Comparison of ENCODE assay signal across 8 mouse cellular contexts in genomic region chr1:23255925-23256629, GRCm38 (mm10).
DNase-seq lines count a peak whose midpoint lies in the region; ATAC-seq lines count a peak whose summit lies in the region.

No protein-coding gene starts in this region.

- H3K27ac ChIP-seq in embryonic facial prominence, embryonic 10.5 days (replicated peaks) = peak overlapping the region; percentile 93
- H3K27ac ChIP-seq in intestine, embryonic 15.5 days = peak overlapping the region; percentile 87

- peak overlapping the region; percentile 73 for H3K9ac ChIP-seq in intestine, embryonic 15.5 days

- H3K4me1 ChIP-seq in embryonic facial prominence, embryonic 10.5 days = peaks cover 5% of the 10 kb centered on the region
- peaks cover 3% of the 10 kb centered on the region; the same call in 1 of the 2 replicates for H3K4me1 ChIP-seq in intestine, embryonic 15.5 days (replicated peaks)

- ATAC-seq in intestine, embryonic 15.5 days = peak; percentile 99

- H3K9me3 ChIP-seq in embryonic facial prominence, embryonic 10.5 days = no peaks in the 10 kb centered on the region
- no peaks in the 10 kb centered on the region for H3K9me3 ChIP-seq in intestine, embryonic 15.5 days

- peak overlapping the region; percentile 82 for H3K4me3 ChIP-seq in embryonic facial prominence, embryonic 10.5 days
- H3K4me3 ChIP-seq in intestine, embryonic 15.5 days (replicated peaks) = peak overlapping the region; percentile 75

- no peaks in the 10 kb centered on the region for H3K36me3 ChIP-seq in embryonic facial prominence, embryonic 10.5 days (replicated peaks)
- no peaks in the 10 kb centered on the region for H3K36me3 ChIP-seq in intestine, embryonic 15.5 days

- no peaks in the 10 kb centered on the region for H3K27me3 ChIP-seq in embryonic facial prominence, embryonic 10.5 days (replicated peaks; ENCODE audit: low read depth, poor library complexity, severe bottlenecking)
- no peaks in the 10 kb centered on the region for H3K27me3 ChIP-seq in intestine, embryonic 15.5 days (replicated peaks)

- intact Hi-C loops in left cerebral cortex, postnatal 14 days (cut with DNase I) = loop anchor here (5.0 kb wide), 1 partner anchor 126 kb away; no protein-coding TSS in a partner anchor

- DNase-seq in adrenal gland, postnatal 14 days = peak; percentile 98
- peak; percentile 98 for DNase-seq in embryonic facial prominence, embryonic 10.5 days (ENCODE audit: low spot score)
- peak; percentile 96 to 97 for DNase-seq in gastrocnemius, postnatal 4 days (ENCODE audit: low spot score in 2 of 2)
- DNase-seq in left cerebral cortex, postnatal 14 days (ENCODE audit: low spot score in 2 of 2) = peak; percentile 98
- peak; percentile 97 for DNase-seq in mesoderm, embryonic 11.5 days (ENCODE audit: low read depth, low spot score)
- peak; percentile 97 for DNase-seq in right cerebral cortex, postnatal 25 days
- peak; percentile 92 to 95 for DNase-seq in urinary bladder, postnatal 36 days (ENCODE audit: low spot score in 2 of 2)

- H3K4me2 ChIP-seq in intestine, embryonic 15.5 days (replicated peaks) = peak overlapping the region; percentile 76

- under 1% methylated on average over 74 of the region's 80 CpGs for WGBS in embryonic facial prominence, embryonic 10.5 days
- WGBS in intestine, embryonic 15.5 days = under 1% methylated on average over 51 of the region's 80 CpGs

Comparison
In these comparisons a context has a peak if more than half of its experiments do, and no peak if none do; other contexts are left out.
1. Peak in every context shown above with its lines: DNase-seq, ATAC-seq, H3K4me3 ChIP-seq and H3K27ac ChIP-seq.